Comparison of ENCODE assay signal across 29 mouse cellular contexts in genomic region chr19:19969335-19969734, GRCm38 (mm10).
"Had no signal": no experiment of that assay in that cellular context is flagged by ENCODE, and none has a peak within 500 bp of the region (broad histone marks: within the 10 kb centered on the region; RNA-seq: fewer than 3 reads in every experiment).

No protein-coding gene starts in this region.

- DNase-seq: layer of hippocampus, postnatal 36 days; left cerebral cortex, postnatal 4 days; liver; liver, embryonic 13.5 days; liver, postnatal 0 days; lung, adult 18-20 months; lung, adult 2 months; lung, postnatal 10 days; lung, postnatal 4 days; midbrain, embryonic 14.5 days had no signal

- H3K36me3 ChIP-seq: limb, embryonic 10.5 days; limb, embryonic 12.5 days; limb, embryonic 13.5 days; limb, embryonic 15.5 days; liver, embryonic 12.5 days; liver, embryonic 13.5 days; liver, embryonic 15.5 days; midbrain, embryonic 10.5 days; midbrain, embryonic 12.5 days; midbrain, embryonic 13.5 days; midbrain, embryonic 15.5 days; neural tube, embryonic 12.5 days had no signal

- H3K27me3 ChIP-seq: limb, embryonic 12.5 days; limb, embryonic 13.5 days; limb, embryonic 15.5 days; liver, embryonic 12.5 days; liver, embryonic 13.5 days; liver, embryonic 15.5 days; megakaryocyte, embryonic 14.5 days; midbrain, embryonic 12.5 days; midbrain, embryonic 13.5 days; midbrain, embryonic 15.5 days; neural tube, embryonic 12.5 days had no signal

- H3K9ac ChIP-seq: limb, embryonic 12.5 days; limb, embryonic 13.5 days; limb, embryonic 15.5 days; liver, embryonic 12.5 days; liver, embryonic 13.5 days; liver, embryonic 14.5 days; liver, embryonic 15.5 days; liver, postnatal 0 days; midbrain, embryonic 12.5 days; midbrain, embryonic 13.5 days; midbrain, embryonic 15.5 days; neural tube, embryonic 12.5 days had no signal

- H3K4me1 ChIP-seq: limb, embryonic 10.5 days; limb, embryonic 12.5 days; limb, embryonic 13.5 days; limb, embryonic 15.5 days; liver, embryonic 12.5 days; liver, embryonic 13.5 days; liver, embryonic 15.5 days; megakaryocyte, embryonic 14.5 days; midbrain, embryonic 10.5 days; midbrain, embryonic 12.5 days; midbrain, embryonic 13.5 days; midbrain, embryonic 15.5 days; neural tube, embryonic 12.5 days had no signal

- H3K4me3 ChIP-seq: left cerebral cortex, adult 2 months; limb, embryonic 10.5 days; limb, embryonic 12.5 days; limb, embryonic 13.5 days; limb, embryonic 15.5 days; liver, embryonic 12.5 days; liver, embryonic 13.5 days; liver, embryonic 15.5 days; megakaryocyte, embryonic 14.5 days; midbrain, embryonic 10.5 days; midbrain, embryonic 12.5 days; midbrain, embryonic 13.5 days; midbrain, embryonic 15.5 days; myocyte; neural tube, embryonic 12.5 days had no signal

- H3K27ac ChIP-seq: left cerebral cortex, adult 2 months; limb, embryonic 10.5 days; limb, embryonic 12.5 days; limb, embryonic 13.5 days; limb, embryonic 15.5 days; liver, embryonic 12.5 days; liver, embryonic 13.5 days; liver, embryonic 14.5 days; liver, embryonic 15.5 days; macrophage; midbrain, embryonic 10.5 days; midbrain, embryonic 12.5 days; midbrain, embryonic 13.5 days; midbrain, embryonic 15.5 days; neural tube, embryonic 12.5 days had no signal

- ATAC-seq: liver, embryonic 12.5 days; liver, postnatal 0 days; midbrain, embryonic 13.5 days; midbrain, embryonic 15.5 days; midbrain, embryonic 16.5 days had no signal

- H3K4me2 ChIP-seq: limb, embryonic 12.5 days; limb, embryonic 13.5 days; limb, embryonic 15.5 days; liver, embryonic 11.5 days; liver, embryonic 12.5 days; liver, embryonic 13.5 days; liver, embryonic 15.5 days; midbrain, embryonic 11.5 days; midbrain, embryonic 12.5 days; midbrain, embryonic 13.5 days; midbrain, embryonic 15.5 days; neural tube, embryonic 12.5 days had no signal

- H3K9me3 ChIP-seq: limb, embryonic 10.5 days; limb, embryonic 12.5 days; limb, embryonic 13.5 days; limb, embryonic 15.5 days; liver, embryonic 12.5 days; liver, embryonic 13.5 days; liver, embryonic 15.5 days; megakaryocyte, embryonic 14.5 days; midbrain, embryonic 10.5 days; midbrain, embryonic 12.5 days; midbrain, embryonic 13.5 days; midbrain, embryonic 15.5 days; neural tube, embryonic 12.5 days had no signal
